Mouse (Mus musculus): ENCODE results near the gene Rad51b. TPM values are rescaled to one million over a fixed set of nuclear protein-coding genes. Genes with fewer than 3 reads are reported as not detected.

Gene Rad51b
- polyA plus RNA-seq, 1 experiment from 2014 or later, result 8.0 TPM

DNA sequence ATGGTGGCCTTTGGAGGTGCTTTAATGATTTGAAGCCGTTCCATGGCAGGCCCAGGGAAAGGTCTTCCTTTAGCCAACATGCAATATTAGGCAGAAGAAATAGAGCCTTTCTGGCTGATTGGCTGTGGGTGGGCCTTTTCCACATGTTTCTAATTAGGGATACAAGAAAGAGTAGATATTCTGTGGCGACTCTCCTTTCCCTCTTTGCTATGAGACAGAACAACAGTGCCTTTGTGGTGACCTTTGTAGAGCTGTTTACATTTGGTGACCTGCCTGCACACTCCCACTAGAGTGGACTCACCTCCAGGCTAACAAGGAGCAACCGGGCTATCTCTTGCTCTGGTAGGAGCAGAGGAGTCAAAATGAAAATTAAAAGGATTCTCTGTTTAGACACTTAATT is 386.3 kb downstream of the Rad51b start:
- no peaks in the 10 kb centered on the region for H3K9me3 ChIP-seq (ENCODE audit: control insufficient read depth, low read length)
- WGBS, result 64% methylated on average over 3 of the region's 3 CpGs
- no peaks in the 10 kb centered on the region for H3K36me3 ChIP-seq (ENCODE audit: control insufficient read depth, insufficient read depth, low read length)
- ATAC-seq (replicated peaks; ENCODE audit: low FRiP score) (no peak), DNase-seq (ENCODE audit: low spot score) (no peak)
- H3K4me1 ChIP-seq (replicated peaks; ENCODE audit: control insufficient read depth, insufficient read depth, low read length), result peaks cover 15% of the 10 kb centered on the region
- no peaks in the 10 kb centered on the region for H3K27me3 ChIP-seq (ENCODE audit: control insufficient read depth, insufficient read depth, low read length)
- H3K9ac ChIP-seq (ENCODE audit: low read length), result no peak overlapping the region
- H3K27ac ChIP-seq (ENCODE audit: low read depth, low read length), result no peak overlapping the region
- H3K4me3 ChIP-seq (ENCODE audit: low read depth, low read length), result no peak overlapping the region
- H3K4me2 ChIP-seq (ENCODE audit: low read depth, low read length, severe bottlenecking), result no peak overlapping the region

DNA sequence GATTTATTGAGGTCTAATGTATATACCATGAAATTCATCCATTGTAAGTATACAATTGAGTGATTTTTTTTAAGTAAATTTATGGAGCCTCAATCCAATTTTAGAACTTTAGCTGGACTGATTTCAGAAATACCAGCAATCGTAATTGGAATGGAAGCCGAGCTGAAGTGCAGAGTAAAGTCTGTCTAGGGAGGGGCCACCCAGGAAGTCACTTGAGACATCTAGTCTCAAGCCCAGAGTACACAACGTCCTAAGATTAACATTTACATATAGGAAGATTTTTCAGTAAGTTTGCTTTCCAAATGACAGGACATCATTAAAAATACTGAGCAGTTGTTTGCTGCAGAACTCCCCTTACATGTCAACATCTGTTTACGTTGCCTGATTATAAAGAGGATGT is 386.7 kb downstream of the Rad51b start:
- WGBS, result 86% methylated on average over 4 of the region's 4 CpGs
- H3K4me1 ChIP-seq (replicated peaks; ENCODE audit: control insufficient read depth, insufficient read depth, low read length), result peaks cover 15% of the 10 kb centered on the region
- DNase-seq (ENCODE audit: low spot score), result no peak

DNA sequence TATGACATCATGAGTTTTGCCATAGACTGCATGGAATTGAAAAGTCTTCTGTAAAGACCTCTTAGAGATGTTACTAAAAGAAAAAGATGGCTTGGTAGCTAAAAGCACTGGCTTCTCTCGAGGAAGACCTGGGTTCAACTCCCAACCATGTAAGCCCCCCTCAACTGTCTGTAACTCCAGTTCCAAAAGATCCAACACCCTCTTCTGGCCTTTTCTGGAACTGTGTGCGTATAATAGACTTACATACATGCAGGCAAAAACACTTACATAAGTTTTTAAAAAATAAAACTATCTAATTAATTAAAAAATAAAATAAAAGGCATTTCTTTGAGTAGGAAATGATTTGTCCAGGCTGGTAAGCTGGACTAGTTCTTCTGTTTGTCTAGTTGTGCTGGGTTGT is 387.3 kb downstream of the Rad51b start:
- Histone ChIP-seq H3K4me3 (ENCODE audit: low read depth, low read length) (no peak overlapping the region), H3K4me2 (ENCODE audit: low read depth, low read length, severe bottlenecking) (no peak overlapping the region), H3K4me1 (replicated peaks; ENCODE audit: control insufficient read depth, insufficient read depth, low read length) (peaks cover 15% of the 10 kb centered on the region), H3K27me3 (ENCODE audit: control insufficient read depth, insufficient read depth, low read length) (no peaks in the 10 kb centered on the region), H3K27ac (ENCODE audit: low read depth, low read length) (no peak overlapping the region), H3K9ac (ENCODE audit: low read length) (no peak overlapping the region), H3K36me3 (ENCODE audit: control insufficient read depth, insufficient read depth, low read length) (no peaks in the 10 kb centered on the region), H3K9me3 (ENCODE audit: control insufficient read depth, low read length) (no peaks in the 10 kb centered on the region)
- ATAC-seq (replicated peaks; ENCODE audit: low FRiP score) (no peak), DNase-seq (ENCODE audit: low spot score) (no peak)
- WGBS, result 91% methylated on average over 2 of the region's 2 CpGs

More for the DNA sequence above, 386.7 kb downstream of the Rad51b start:
- Histone ChIP-seq H3K9ac (ENCODE audit: low read length) (no peak overlapping the region), H3K4me3 (ENCODE audit: low read depth, low read length) (no peak overlapping the region), H3K4me2 (ENCODE audit: low read depth, low read length, severe bottlenecking) (no peak overlapping the region), H3K27ac (ENCODE audit: low read depth, low read length) (no peak overlapping the region), H3K36me3 (ENCODE audit: control insufficient read depth, insufficient read depth, low read length) (no peaks in the 10 kb centered on the region), H3K9me3 (ENCODE audit: control insufficient read depth, low read length) (no peaks in the 10 kb centered on the region), H3K27me3 (ENCODE audit: control insufficient read depth, insufficient read depth, low read length) (no peaks in the 10 kb centered on the region)
- no peak for ATAC-seq (replicated peaks; ENCODE audit: low FRiP score)

DNA sequence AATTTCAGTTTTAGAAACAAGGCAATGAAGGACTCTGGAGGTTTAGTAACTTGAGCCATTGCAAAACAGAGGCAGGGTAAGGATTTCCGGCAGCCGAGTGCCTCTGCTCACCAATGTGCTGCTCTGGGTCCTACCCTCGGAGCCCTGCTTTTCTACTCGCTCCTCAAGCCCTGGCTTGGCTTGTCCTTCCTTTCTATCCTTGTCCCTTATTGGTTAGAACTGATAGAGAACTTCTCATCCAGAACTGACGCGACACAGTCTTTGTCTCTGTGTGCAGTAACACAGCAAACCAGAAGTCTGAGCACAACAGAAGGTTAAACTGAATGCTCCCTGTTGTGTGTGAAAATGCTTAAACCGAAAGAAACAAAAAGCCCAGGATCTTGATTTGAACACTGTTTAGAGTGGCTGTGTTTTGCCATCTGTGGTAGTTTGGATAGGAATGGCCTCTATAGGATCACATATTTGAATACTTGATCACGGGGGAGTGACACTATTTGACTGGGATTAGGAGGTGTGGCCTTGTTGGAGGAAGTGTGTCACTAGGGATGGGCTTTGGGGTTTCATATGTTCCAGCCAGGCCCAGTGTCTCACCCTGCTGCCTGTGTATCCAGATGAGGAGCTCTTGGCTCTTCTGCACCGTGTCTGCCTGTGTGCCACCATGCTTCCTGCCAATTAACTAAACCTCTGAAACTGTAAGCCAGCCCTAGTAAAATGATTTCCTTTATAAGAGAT is 389.7 kb downstream of the Rad51b start:
- Histone ChIP-seq H3K27me3 (ENCODE audit: control insufficient read depth, insufficient read depth, low read length) (no peaks in the 10 kb centered on the region), H3K9ac (ENCODE audit: low read length) (no peak overlapping the region), H3K4me2 (ENCODE audit: low read depth, low read length, severe bottlenecking) (no peak overlapping the region), H3K36me3 (ENCODE audit: control insufficient read depth, insufficient read depth, low read length) (no peaks in the 10 kb centered on the region), H3K9me3 (ENCODE audit: control insufficient read depth, low read length) (no peaks in the 10 kb centered on the region), H3K4me1 (replicated peaks; ENCODE audit: control insufficient read depth, insufficient read depth, low read length) (peaks cover 5% of the 10 kb centered on the region; the same call in 1 of the 2 replicates), H3K4me3 (ENCODE audit: low read depth, low read length) (no peak overlapping the region), H3K27ac (ENCODE audit: low read depth, low read length) (no peak overlapping the region)
- ATAC-seq (replicated peaks; ENCODE audit: low FRiP score) (0 out of 2 replicates have a peak, but pooled peaks have one; percentile 46), DNase-seq (ENCODE audit: low spot score) (no peak)
- WGBS, result 62% methylated on average over 9 of the region's 9 CpGs

DNA sequence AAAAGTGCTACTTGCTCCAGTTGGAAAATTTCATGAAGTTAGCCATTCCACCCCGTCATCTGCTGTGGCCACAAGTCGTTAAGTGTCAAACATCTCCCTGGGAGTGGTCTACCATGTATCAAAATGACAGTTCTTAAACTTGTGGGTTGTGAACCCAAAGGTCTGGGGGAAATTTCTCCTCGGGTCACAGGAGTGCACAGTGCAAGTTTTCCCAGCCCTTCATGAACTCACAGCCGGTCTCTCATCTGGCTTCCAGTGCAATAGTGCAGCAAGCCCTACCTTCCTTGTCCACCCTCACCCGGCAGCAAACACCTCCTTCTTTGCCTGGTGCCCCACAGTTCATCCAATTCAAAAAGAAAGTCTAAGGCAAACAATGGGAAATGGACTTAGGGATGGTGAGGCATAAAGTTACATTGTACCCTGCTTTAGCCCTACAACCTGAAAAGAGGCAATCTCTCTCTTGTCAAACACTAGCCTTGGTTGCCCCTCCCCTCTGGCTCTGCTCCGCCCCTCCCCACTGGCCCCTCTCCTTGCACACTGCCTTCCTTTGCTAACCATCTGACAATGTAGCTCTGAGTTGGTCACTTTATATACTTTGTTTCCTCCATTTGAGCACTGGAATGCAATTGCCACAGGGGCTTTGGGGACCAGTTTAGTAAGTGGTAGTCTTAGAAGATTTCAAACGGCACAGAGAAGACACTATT is 390.8 kb downstream of the Rad51b start:
- Histone ChIP-seq H3K9ac (ENCODE audit: low read length) (no peak overlapping the region), H3K4me1 (replicated peaks; ENCODE audit: control insufficient read depth, insufficient read depth, low read length) (peaks cover 5% of the 10 kb centered on the region; the same call in 1 of the 2 replicates), H3K4me3 (ENCODE audit: low read depth, low read length) (no peak overlapping the region), H3K36me3 (ENCODE audit: control insufficient read depth, insufficient read depth, low read length) (no peaks in the 10 kb centered on the region), H3K9me3 (ENCODE audit: control insufficient read depth, low read length) (no peaks in the 10 kb centered on the region), H3K27ac (ENCODE audit: low read depth, low read length) (no peak overlapping the region), H3K27me3 (ENCODE audit: control insufficient read depth, insufficient read depth, low read length) (no peaks in the 10 kb centered on the region), H3K4me2 (ENCODE audit: low read depth, low read length, severe bottlenecking) (no peak overlapping the region)
- no peak for ATAC-seq (replicated peaks; ENCODE audit: low FRiP score)
- 69% methylated on average over 7 of the region's 7 CpGs for WGBS
- DNase-seq (ENCODE audit: low spot score), result no peak

DNA sequence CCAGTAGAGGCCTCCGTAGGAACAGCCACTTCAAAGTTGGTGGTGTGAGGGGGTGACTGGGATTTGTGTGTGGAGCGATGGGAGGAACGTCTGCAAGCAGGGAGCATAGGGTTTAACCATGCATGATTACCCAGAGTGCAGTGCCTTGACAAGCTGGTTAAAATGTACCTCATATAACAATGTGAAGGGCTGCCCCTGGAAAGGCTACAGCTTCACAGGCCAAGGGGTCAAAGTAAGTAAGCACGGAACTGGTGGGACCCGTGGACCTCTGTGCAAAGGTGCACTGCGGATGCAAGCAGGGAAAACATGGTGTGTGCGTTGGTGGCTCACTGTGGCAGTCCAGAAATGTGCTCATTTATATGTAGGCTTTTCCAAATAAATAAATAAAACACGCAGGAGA is 392.2 kb downstream of the Rad51b start:
- no peak overlapping the region for H3K4me3 ChIP-seq (ENCODE audit: low read depth, low read length)
- no peaks in the 10 kb centered on the region for H3K36me3 ChIP-seq (ENCODE audit: control insufficient read depth, insufficient read depth, low read length)
- peaks cover 5% of the 10 kb centered on the region; the same call in 1 of the 2 replicates for H3K4me1 ChIP-seq (replicated peaks; ENCODE audit: control insufficient read depth, insufficient read depth, low read length)
- H3K9ac ChIP-seq (ENCODE audit: low read length), result no peak overlapping the region
- H3K27ac ChIP-seq (ENCODE audit: low read depth, low read length), result no peak overlapping the region
- H3K4me2 ChIP-seq (ENCODE audit: low read depth, low read length, severe bottlenecking), result no peak overlapping the region
- H3K9me3 ChIP-seq (ENCODE audit: control insufficient read depth, low read length), result no peaks in the 10 kb centered on the region
- no peak for DNase-seq (ENCODE audit: low spot score)
- no peak for ATAC-seq (replicated peaks; ENCODE audit: low FRiP score)
- WGBS, result 86% methylated on average over 8 of the region's 8 CpGs
- no peaks in the 10 kb centered on the region for H3K27me3 ChIP-seq (ENCODE audit: control insufficient read depth, insufficient read depth, low read length)

DNA sequence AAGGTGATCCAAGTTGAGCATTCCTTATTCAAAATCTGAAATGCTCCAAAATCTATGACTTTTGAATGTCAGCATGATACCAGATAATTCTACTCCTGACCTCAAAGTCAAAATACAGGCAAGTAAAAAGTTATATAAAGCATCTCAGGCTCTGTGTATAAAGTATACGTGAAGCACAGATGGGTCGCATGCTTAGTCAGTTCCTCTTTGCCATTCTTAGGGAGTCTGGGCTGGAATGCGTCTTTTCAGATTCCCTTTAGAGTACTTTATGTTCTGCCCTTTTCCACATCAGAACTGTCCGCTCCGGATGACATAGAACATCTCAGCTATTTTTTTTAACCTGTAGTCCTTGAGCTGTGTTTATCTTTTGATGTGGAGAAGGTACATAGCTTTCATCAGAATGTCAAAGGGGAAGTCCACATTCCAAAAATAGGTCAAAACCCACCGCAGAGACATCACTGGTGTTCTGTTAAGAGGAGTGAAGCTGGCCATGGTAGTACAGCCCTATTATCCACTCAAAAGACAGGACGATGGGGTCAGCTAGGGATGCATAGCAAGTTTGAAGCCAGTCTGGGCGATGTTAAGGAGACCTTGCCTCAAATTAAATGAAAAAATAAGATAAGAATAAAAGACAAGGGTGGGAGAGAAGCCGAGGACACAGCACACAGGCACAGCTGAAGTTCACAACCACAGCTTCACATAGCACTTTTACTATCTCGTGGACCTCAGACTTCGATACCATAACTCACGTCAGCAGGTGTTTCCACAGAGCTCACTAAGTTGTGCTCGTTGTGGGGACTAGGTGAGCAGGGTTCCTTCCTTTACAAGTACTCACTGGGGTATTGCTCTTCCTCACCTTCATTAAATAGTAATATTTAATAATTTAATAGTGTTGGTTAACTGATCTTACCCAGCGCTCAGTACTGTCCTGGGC is 395.1 kb downstream of the Rad51b start:
- Histone ChIP-seq H3K9me3 (ENCODE audit: control insufficient read depth, low read length) (no peaks in the 10 kb centered on the region), H3K4me1 (replicated peaks; ENCODE audit: control insufficient read depth, insufficient read depth, low read length) (no peaks in the 10 kb centered on the region; the same call in 1 of the 2 replicates), H3K9ac (ENCODE audit: low read length) (no peak overlapping the region), H3K4me3 (ENCODE audit: low read depth, low read length) (no peak overlapping the region), H3K27me3 (ENCODE audit: control insufficient read depth, insufficient read depth, low read length) (no peaks in the 10 kb centered on the region), H3K36me3 (ENCODE audit: control insufficient read depth, insufficient read depth, low read length) (no peaks in the 10 kb centered on the region), H3K27ac (ENCODE audit: low read depth, low read length) (no peak overlapping the region), H3K4me2 (ENCODE audit: low read depth, low read length, severe bottlenecking) (no peak overlapping the region)
- 94% methylated on average over 14 of the region's 14 CpGs for WGBS
- DNase-seq (ENCODE audit: low spot score), result no peak
- no peak for ATAC-seq (replicated peaks; ENCODE audit: low FRiP score)

DNA sequence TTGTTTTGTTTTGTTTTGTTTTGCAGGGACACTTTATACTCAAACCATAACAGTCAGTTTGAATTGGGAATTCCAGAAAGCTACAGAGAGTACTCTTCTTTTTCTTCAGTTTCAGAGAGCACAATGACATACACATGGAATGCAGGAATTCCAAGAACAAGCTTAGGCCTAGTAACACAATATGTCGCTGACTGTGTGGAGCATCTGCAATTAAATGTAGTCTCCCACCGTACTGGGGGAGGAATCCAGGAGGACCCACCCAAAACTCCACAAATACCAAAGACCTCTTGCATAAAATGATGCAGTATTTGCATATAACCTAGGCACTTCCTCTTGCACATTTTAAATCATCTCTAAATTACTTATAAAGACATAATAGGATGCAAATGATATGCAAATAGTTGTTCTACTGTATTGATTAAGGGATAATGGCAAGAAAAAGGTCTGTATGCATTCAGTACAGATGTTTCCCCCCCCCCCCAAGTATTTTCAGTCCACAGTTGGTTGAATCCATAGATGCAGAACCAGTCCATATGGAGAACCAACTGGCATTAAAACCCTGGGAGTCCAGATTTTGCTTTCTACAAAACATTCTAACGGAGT is 398.9 kb downstream of the Rad51b start:
- H3K4me1 ChIP-seq (replicated peaks; ENCODE audit: control insufficient read depth, insufficient read depth, low read length), result no peaks in the 10 kb centered on the region; the same call in 1 of the 2 replicates
- H3K27ac ChIP-seq (ENCODE audit: low read depth, low read length), result no peak overlapping the region
- H3K4me2 ChIP-seq (ENCODE audit: low read depth, low read length, severe bottlenecking), result no peak overlapping the region
- no peak overlapping the region for H3K4me3 ChIP-seq (ENCODE audit: low read depth, low read length)
- no peak for ATAC-seq (replicated peaks; ENCODE audit: low FRiP score)
- no peak for DNase-seq (ENCODE audit: low spot score)
- WGBS, result 71% methylated on average over 3 of the region's 3 CpGs
- no peaks in the 10 kb centered on the region for H3K27me3 ChIP-seq (ENCODE audit: control insufficient read depth, insufficient read depth, low read length)
- H3K9ac ChIP-seq (ENCODE audit: low read length), result no peak overlapping the region
- no peaks in the 10 kb centered on the region for H3K36me3 ChIP-seq (ENCODE audit: control insufficient read depth, insufficient read depth, low read length)
- H3K9me3 ChIP-seq (ENCODE audit: control insufficient read depth, low read length), result no peaks in the 10 kb centered on the region
